Mouse (Mus musculus) thymus, postnatal 10 days (tissue): ENCODE data around the gene Pla2g2f.

Experiments used
- DNase-seq, 2 experiments: peaks; one replicate each; pipeline ENCODE4 v3.0.0; 2021; ENCODE audit warnings: low spot score in 2 of 2

The Pla2g2f gene

GRCm38 (mm10) chr4:138762266-138762665, 4.8 kb upstream of the Pla2g2f start:
- DNase-seq, result no peak

DNA sequence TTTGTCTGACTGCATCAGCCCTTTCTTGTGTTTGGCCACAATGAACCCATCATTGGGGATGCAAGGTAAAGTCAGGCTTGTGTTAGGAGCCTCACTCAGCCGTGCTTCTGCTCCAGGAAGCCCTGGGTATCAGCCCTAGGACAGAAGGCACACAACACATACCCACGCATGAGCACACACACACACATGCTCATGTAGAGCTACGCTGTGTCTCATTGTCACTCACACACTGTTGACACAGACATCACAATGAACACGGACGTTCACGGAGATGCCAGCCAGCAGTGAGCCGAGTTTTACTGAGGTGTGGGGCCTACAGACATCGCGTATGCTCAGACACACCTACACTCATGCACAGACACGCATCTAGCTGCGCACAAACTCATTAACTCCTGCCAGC, 1.4 kb downstream of the Pla2g2f start:
- DNase-seq, result no peak

DNA sequence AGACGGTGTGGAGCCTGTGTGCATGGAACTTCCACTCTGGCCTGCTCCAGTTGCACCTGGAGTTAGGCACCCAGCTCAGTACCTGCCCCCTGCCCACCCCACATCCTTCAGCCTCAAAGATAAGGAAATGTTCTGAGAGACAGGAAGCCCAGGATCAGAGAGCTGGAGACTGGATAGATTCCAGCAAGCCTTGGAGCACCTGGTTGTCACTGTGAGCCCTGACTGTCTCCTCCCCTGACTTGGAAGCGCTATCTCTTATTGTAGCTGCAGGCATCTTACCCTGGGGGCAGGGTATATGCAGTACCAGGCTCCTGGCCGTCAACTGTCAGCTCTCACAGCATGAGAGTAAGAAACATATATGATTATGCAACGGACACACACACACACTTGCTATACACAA, 2.0 kb downstream of the Pla2g2f start:
- DNase-seq, result no peak

GRCm38 (mm10) chr4:138754432-138754831, 3.0 kb downstream of the Pla2g2f start:
- no peak for DNase-seq

DNA sequence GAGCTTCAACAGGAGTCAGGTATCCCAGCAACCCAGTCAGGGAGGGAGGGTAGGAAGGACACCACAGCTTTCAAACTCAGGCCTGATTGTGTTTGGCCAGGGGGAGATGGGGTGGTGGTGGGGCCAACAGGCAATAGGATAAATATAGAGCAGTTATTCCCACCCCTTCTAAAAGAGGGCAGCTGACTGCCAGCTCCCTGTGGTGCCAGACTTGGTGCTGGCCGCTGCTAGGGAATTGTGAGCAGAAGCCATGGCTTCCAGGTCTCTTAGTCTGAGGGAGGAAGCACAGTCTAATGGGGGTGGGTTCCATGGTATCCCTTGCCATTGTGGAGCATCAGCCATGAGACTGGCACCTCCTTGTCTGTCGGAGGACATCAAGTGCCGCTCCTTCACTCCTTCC, 3.8 kb downstream of the Pla2g2f start:
- DNase-seq, result no peak

- DNase-seq, result no peak
Measured at GRCm38 (mm10) chr4:138752603-138753002, 4.8 kb downstream of the Pla2g2f start.

DNA sequence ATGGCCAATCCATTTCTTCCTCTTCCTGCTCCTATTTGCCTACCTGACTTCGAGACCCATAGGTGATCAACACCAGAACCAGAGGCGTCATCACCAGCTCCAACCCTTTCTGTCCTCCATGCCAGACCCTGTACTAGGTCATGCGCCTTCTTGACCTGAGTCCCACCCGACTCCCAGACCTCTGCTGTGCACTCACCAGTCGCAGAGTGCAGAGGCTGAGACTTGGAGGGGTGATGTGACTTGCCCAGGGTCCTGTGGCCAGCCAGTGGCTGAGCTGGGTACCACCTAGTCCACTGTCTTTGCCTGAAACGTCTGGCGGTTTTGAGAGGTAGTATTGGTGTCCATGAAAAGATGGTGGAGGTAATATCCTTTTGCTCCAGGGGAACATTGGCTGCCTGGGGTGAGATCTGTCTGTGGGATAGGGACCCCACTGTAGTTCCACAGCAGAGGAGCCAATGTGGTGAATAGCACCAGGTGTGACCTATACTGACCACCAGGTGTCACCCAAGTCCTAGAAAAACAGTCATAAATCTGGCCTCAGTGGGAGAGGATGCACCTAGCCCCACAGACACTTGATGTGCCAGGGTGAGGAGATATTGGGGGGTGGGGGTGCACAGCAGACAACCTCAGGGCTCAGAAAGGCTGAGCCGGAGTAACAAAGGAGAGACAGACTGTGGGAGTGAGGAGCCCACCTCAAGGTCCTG, 8.9 kb downstream of the Pla2g2f start:
- DNase-seq, result peak in 1 of 2 experiments; percentile 36

GRCm38 (mm10) chr4:138747851-138748250, 9.6 kb downstream of the Pla2g2f start:
- DNase-seq, result peak in 1 of 2 experiments; percentile 25

DNA sequence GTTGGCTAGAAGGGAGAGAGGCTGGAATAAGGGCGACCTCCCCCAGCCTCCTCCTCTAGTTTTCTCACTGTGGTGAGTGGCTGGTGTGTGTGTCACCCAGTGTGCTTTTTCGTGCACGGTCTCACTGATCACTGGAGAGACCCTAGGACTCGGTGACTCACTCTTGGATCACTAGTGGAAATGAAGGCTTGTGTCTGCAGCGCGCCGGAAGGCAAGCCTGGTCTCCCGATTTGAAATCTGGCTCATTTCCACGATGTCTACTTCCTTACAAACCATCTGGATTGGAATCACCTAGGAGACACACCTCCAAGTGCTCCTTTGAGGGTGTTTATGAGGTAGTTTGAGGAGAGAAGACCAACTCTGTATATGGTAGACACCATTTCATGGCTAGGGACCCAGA, 10.6 kb downstream of the Pla2g2f start:
- DNase-seq, result no peak

- no peak for DNase-seq
Measured at GRCm38 (mm10) chr4:138745884-138746283, 11.5 kb downstream of the Pla2g2f start.

- no peak for DNase-seq
Measured at GRCm38 (mm10) chr4:138739136-138739851, 18.1 kb downstream of the Pla2g2f start.

DNA sequence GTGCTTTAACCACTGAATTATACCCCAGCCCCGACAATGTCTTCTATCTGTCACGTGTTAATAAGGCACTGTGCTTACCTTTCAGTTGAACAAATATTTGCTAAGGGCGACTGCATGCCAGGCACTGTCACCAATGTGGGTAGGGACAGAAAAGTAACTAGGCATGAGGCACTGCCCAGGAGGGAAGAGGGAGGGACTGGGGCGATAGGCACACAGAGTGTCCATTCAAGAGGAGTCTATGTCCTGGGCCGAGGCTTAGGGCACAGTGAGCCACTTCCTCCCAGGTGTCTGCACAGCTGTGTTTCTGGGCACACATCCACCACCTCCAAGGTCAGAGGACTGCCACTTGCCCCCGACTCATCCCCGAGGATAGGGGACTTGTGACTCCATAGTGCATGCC, 20.4 kb downstream of the Pla2g2f start, which contains the start of gene Ubxn10:
TSS of gene Ubxn10 (minus strand) at position 137 of the 400 bp plus-strand sequence.
- no peak for DNase-seq

DNA sequence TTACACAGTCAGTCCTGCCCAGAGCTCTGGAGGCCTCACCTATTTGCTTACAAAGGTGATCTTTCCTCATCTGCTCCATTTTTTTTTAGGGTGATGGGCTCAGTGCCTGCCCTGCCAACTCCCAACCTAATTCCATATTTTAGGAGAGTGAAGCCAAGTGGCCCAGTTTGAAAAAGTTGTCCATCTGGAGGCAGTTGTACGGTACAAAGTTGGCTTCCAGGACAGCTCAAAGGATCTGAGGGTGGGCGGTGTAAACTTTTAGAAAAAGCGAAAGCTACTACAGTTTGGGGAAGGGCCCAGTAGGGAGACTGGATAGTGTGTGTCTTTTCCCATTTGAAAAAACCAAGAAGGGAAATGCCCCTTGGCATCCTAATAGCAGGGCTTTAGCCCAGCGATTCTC, 22.6 kb downstream of the Pla2g2f start:
- DNase-seq, result no peak

DNA sequence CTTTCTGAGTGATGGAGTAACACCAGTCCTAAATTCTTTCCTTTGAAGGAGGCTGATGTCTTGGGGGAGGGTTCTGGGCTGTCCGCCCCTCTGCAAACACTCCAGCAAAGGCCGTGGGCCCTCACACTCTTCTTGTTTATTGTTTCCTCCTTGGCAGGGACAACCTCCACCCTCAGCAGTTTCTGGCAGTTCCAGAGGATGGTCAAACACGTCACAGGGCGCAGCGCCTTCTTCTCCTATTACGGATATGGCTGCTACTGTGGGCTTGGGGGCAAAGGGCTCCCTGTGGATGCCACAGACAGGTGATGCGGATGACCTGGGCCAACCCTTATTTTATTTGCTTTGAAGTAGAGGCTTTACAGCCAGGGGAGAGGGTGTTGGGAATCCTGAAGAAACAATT, 23.3 kb downstream of the Pla2g2f start:
- DNase-seq, result no peak

- no peak for DNase-seq
Measured at GRCm38 (mm10) chr4:138729018-138729703, 28.3 kb downstream of the Pla2g2f start.

GRCm38 (mm10) chr4:138725751-138726150, 31.7 kb downstream of the Pla2g2f start:
- no peak for DNase-seq

- DNase-seq, result peak; percentile 73 to 82
Measured at GRCm38 (mm10) chr4:138725127-138725461, 32.3 kb downstream of the Pla2g2f start.

- DNase-seq, result peak in 1 of 2 experiments; percentile 27
Measured at GRCm38 (mm10) chr4:138724354-138725126, 32.9 kb downstream of the Pla2g2f start, which contains the start of gene Pla2g2c. Pla2g2c (plus strand) TSS chr4:138724792.

DNA sequence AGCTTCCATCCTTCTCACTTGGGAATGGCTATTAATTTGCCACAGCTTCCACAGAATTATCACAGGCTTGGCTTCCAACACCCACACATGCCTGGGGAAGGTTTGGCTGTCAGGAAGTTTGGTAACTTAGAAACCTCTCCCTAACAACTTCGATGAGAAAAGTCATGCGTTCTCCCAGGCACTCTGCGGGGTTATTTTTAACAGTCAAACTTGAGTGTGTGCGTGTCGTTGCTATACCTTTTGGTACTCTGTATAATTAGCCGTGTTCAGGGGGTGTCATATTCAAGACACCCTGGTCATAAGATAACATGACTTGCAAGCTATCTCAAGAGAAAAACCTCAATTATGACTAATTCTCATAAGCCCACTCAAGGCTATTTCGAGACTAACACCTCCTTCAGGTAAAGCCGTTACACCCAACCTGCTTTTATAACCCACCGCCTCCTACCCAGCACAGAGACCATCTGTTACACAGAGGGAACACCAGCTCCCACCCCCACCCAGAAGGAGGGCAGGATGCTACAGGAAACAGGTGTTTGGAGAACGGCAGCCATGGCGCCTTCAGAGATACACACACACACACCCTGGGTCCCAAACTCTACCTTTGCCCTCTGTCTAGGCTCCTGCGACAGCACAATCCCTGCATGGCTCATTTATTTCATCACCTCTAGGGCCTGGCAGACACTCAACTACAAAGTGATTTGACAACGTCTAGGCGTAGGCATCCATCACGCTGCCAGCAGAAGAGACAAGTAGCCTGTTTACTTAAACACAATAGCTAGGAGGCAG, 33.7 kb downstream of the Pla2g2f start:
- DNase-seq, result peak; percentile 55 to 68

DNA sequence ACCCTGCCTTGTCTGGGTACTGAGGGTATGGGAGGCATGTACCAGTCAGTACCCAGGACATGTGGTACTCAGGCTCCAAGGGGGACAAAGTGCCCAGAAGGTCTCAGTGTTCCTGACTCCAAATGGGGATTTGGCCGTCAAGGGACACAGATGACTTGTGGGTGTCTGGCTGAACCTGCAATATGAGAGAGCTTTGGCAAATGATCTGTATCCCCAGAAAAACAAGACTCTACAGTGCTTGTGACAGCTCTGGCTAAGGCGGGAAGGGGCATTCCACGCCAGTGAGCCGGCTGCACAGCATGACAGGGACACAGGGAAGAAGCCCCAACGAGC, 38.2 kb downstream of the Pla2g2f start:
- DNase-seq, result no peak

GRCm38 (mm10) chr4:138718586-138719263, 38.7 kb downstream of the Pla2g2f start:
- no peak for DNase-seq
